Mouse (Mus musculus) 3T3-L1 (cell line): Measurements from ENCODE around the gene Galnt9.

ENCODE experiments used
- DNase-seq: peaks from one replicate; pipeline ENCODE4 v3.0.0-alpha.2; 2015; ENCODE audit warnings: low read depth, low spot score

Gene Galnt9

DNA sequence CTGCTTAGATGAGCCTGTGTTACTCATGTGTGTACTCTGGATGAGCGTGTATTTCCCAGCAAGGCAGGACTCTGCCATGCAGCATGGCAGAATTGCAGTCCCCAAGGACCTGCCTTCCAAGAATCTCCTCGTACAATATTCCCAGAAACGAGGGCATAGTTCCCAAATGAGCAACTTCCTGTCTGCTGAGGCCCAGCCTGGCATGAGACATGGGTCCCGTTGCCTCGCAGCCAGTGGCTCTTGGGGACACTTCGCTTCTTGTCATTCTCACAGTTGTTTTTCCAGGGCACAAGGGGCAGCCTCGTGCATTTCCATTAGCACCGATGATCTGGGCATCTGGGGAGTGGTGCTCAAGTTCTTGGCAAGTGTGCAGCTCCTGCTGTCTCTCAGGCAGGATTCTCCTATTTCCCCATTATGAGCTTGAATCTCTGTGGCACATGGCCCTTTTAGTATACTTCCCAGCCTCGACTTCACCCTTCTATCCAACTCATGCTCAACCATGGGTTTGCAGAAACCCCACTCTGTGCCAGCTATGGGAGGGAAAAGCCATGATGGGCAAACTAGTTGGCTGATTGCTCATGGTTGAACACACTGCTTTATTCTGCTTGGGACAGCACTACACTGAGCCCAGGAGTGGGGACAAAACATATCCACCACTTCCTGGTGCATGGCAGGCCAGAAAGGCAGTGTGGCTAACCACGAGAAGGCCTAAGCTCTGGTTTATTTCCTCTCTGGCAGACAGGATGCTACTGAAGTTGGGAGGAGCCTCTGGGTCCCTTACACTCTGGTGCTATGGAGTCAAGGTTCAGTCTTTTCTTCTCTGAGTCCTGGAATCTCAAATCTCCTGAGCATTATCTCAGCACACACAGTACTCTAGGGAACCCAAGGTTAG is 38.7 kb downstream of the Galnt9 start:
- DNase-seq: peak; percentile 72

DNA sequence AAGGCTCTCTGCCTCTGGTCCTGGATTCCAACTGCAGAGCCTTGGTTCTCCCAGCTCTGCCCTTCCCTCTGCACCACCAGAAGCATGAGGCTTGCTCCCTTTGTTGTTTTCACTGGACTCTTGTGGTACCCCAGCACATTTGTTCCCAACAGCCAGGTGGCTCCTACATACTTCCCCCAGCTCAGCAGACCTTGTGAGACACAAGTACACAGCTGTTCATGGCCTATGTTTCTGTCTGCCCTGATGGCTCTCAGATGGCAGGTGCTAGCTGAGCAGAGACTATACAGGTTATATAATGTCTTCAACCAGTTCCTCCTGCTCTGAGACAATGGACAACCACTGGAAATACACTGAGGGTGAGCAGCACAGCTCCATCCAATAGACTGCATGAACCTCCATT is 43.3 kb downstream of the Galnt9 start:
- no peak for DNase-seq

DNA sequence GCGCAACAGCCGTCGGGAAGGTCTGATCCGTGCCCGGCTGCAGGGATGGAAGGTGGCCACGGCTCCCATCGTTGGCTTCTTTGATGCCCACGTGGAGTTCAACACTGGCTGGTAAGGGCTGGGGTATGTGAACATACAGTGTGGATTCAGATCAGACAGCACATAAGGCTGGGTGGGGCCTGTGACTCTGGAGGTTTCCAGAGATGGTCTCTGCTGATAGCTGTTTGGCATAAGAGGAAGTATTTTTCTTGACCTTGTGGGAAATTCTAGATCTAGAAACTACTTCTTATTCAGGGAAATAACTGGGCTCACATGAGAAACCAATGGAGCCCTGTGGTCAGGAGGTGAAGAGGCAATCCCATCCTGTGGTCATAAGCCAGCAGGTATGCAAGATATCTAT is 45.7 kb downstream of the Galnt9 start:
- DNase-seq: no peak

DNA sequence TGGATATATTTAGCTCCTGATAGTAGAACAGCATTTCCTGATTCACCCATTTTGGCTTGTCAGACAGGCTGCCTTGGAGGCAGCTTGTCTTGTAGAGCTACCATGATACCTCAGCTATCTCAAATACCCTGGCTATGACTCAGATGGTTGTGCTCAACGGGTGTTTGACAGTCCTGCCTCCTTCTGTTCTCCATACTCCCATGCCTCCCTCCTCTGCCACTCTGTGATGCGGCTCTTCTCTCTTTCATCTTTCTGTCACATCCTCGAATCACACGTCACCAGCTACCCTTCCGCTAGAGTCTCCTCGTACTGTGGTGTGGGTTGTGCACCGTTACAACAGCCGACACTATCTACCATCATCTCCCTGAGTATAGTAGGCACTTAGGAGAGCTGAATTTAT is 50.3 kb downstream of the Galnt9 start:
- peak; percentile 44 for DNase-seq

DNA sequence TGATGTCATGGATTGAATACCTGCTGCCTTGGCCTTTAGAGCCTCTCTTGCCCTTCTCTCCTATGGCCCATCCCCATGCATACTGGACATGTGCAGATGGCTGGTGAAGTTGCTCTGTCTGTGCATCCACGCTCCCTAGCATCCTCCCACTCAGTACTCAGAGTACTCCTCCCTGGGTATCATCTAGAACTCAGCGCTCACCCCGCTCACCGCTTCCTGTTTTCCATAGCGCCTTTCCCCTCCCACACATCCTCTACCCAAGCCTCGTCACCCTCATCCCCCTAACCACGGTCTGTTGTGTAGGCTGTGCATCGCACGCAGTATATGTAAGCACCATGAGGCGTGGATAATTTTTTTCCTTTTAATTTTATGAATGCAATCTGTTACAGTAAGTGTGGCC is 51.2 kb downstream of the Galnt9 start:
- no peak for DNase-seq

DNA sequence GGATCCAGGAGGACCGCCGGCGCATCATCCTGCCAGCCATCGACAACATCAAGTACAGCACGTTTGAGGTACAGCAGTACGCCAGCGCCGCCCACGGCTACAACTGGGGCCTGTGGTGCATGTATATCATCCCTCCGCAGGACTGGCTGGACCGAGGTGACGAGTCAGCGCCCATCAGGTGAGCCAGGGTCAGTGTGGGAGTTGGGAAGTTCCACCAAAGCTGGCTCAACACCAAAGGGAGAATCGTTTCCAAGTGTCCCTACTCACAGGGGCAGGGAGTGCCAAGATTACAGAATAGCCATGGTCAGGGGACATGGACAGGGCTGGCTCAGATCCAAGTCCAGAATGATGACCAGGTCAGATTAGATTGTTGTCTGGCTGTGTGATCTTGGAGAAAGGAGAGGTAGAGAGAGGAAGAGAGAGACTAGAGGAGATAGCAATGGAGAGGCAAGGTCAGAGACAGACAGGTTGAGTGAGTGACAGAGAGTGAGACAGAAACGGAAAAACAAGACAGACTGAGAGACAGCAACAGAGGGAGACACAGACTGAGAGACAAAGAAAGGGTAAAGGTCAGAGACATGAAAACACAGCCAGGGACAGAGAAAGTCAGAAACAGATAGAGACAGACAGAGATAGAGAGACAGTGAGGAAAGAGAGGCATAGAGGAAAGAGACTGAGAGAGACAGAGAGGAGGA is 52.1 kb downstream of the Galnt9 start:
- no peak for DNase-seq

DNA sequence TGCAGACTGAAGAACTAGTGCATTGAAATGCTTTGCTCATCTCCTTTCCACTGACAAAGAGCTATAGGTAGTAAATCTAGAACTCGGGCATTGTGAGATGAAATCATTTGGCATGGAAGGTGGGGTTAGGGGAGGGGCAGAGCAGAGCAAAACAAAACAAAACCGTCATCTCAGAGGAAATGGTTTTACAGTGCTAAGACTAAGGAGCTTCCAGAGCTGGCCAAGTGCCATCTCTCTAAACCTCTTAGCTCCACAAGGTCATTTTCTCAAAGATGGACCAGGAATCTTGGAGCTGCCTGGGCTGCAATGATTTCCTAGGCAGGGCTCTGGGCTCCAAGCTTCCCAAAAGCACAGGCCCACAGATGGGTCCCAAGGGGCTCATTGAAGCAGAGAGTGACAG is 53.3 kb downstream of the Galnt9 start:
- peak; percentile 56 for DNase-seq

DNA sequence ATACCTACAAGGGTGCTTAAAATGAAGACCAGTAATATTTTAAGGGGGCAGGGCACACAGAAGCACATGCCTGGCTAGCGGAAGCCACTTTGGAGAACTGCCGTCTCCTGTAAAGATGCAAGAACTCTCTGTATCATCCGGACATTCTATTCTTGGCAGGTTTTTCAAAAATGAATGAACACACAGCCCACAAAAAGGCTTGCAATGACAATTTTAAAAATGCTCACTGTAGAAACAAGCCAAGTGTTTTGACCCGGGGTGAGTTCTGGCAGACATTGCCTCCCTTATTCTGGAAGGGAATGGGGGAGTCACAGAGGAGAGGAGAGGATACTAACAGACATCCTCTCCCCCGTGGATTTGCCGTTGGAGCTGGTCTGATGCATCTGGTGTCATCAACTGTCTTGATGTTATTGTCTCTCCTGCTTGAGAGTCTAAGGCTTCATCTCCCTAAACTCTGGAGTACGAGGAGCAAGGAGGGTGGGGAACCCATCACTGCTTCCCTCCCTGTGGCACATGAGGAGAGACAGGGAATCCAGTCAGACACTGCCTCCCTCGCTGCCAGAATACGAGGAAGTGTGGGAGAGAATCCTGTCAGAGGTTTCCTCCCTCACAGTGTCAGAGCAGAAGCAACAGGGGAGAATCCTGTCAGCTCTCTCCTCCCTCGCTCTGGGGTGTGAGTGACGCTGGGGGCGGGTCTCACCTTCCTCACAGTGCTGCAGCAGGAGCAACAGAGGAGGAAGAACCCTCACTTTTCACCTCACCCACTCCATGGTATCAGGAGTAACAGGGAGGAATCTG is 54.3 kb downstream of the Galnt9 start:
- DNase-seq: no peak

DNA sequence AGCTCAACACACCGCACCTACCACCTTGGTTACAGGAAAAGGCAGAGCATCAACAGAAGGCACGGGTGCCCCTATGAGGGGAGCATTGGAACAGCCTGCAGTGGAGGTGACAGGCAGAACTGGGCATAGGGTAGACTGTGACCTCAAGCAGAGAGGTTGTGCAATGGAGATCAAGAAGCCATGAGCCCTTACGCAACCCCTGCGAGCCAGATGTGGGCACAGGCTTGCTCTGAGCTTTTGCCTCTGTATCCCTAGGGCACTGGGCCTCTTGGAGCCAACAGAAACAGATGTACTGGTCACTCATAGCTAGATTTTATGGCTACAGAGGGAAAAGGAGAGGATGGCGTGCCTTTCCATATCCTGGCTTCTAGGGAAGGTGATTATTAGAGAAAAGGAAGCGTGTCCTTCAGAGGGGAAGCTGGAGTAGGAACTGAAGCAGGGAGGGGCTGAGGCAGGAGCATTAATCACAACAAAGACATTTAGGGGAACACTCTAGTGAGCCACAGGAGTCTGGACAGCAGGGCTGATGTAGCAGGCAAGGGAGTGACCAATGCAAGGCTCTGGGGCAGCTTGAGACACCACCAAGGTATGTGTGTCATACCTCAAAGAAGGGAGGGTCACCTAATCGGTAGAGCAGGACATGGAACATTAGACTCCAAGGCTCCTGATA is 59.0 kb downstream of the Galnt9 start:
- peak; percentile 88 for DNase-seq

DNA sequence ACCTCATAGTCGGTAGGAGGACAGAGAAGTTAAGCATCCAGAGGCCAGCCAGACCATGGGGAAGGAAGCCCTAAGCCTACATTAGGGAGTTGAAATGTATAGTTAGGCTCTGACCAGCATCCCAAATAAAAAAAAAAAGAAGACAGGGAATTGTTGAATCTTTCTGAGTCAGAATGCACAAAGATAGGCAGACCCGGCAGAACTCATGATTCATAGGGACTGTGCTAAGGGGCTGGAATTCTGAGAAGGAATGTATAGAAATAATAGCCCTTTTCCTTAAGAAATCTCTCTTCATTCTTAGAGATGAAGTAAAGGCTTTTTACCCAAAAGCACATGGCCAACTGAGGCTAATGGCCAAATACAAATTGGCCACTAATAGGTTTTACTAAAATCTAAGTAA is 60.2 kb downstream of the Galnt9 start:
- DNase-seq: peak; percentile 66

DNA sequence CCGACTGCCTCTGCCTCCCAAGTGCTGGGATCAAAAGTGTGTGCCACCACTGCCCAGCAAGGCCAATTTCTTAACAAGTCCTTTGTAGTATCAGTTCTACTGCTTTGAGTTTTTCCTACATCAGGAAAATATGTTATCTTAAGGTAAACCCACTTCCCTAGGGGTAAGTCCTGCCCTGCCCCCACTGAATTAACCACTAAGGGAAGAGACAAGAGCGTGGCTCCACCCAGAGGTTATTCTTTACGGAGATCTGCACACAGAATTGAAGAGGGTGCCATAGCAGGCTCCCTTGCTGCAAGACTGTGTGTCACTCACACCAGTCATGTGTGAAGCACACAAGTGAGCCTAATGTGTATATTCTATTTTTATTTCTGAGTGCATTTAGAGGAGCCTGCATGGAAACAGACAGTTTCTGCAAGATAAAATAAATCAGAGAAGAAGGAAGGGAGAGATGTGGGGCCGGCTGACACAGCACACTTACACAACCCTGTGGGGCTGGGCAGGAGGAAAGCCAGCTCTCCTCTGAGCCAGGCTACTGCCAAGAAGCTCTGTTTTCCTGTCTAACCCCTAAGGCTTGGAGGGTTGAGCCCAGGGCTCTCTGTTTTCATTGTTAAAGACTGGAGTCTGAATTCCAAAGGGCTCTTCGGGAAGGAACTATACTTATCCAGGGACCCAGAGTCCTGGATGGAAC is 61.5 kb downstream of the Galnt9 start:
- DNase-seq: peak; percentile 67

DNA sequence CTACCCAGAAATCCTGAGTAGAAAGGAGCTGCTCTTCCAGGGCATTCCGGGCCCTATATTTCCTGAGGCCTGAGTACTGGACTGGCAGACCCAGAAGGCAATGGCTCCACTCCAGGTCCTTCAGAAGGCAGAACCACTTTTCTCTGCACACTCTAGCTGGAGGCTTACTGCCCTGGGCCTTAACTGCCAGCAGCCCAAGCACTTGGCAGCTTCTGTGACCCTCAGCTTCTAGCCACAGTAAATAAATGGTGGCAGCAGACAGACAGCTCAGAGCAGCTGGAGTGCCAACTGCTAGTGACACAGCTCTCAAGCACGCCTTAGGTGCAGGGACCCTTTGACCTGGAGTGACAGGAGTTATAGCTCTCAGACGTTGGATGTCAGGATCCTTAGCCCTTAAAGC is 63.6 kb downstream of the Galnt9 start:
- DNase-seq: peak; percentile 76

DNA sequence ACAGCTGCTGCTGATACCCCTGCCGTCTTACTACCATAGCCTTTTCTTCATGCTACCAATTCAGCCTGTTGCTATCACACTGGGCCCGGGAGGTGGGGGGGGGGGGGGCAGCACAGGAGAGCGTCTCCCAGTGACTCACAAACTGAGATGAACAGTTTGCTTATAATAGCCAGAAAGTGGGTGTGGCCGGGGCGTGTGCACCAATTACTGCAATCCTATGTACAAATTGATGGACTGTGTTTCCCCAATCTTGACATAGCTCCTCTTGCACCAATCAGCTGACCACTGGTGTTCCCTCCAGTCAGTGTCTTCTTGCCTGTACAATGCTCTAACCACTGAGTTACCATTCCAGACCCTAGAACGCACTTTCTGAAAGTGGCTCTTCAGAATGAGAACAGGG is 64.2 kb downstream of the Galnt9 start:
- DNase-seq: peak; percentile 88

DNA sequence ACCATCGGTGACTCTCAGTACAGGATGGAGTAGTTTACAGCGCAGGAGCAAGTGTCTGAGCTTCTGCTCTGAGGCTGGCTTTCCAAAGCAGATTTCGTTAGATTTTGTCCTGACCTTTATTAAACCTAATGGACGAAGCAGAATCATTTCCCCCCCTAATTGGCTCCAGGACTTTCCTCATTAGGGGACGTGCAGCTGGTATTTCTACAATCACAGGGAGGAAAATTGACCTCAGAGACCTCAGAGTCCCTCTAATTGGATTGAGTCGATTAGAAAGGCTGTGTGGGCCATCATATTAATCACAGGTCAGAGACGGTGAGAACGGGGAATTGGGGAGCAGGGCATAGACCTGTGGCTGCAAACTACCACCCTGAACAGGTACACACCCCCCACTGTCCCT is 64.8 kb downstream of the Galnt9 start:
- DNase-seq: no peak

DNA sequence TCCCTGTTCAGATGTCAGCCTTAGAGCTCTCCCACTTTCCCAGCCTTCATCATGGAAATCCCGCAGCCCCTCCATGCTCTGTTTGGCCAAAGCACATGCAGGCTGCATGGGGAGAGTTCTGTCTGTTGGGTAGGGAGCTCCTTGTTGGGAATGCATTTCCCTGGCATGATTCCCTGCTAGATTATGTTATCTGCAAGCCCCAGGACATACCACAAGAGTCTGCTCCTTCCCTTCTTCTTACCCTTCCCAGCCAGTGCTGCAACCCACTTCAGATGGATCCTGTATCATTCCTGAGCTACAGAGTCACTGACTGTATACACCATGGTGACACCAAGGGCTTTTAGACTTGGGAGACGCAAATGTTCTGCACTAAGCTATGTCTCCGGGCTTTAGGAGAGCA is 65.3 kb downstream of the Galnt9 start:
- peak; percentile 68 for DNase-seq

DNA sequence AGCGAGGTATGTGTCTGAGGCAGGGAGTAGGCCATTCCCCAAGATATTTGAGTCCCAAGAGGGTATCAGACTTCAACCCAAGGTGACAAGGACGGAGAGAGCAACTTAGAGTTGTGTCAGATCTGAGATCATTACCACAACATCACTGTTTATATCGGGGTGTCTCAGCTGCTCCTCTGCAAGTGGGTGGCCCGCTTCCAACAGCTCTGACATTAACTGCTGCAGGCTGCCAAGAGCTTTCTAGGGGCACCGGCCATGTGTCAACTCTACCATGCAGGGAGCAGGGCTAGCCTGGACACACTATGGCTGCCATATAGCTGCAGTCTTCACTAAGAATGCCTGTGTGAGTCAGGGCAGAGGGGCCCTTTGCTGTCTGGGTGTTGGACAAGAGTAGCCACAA is 65.7 kb downstream of the Galnt9 start:
- DNase-seq: no peak

DNA sequence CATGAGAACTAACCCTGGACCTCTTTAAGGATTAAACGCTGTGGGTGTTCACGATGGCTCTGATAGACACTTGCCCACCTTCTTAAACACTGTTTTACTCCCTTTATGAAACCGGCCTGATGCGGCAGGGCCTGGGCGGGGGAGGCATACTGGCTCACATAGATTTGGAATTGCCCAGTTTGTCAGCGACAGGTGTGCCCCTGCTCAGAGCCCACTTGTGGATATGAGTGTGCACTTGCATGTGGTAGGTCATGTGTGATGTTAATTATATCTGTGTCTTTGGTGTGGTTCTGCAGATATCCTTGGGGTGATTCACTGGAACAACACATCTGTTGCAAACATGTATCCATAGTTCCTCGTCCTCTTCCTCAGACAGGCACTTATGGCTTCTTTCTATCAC is 66.3 kb downstream of the Galnt9 start:
- no peak for DNase-seq

DNA sequence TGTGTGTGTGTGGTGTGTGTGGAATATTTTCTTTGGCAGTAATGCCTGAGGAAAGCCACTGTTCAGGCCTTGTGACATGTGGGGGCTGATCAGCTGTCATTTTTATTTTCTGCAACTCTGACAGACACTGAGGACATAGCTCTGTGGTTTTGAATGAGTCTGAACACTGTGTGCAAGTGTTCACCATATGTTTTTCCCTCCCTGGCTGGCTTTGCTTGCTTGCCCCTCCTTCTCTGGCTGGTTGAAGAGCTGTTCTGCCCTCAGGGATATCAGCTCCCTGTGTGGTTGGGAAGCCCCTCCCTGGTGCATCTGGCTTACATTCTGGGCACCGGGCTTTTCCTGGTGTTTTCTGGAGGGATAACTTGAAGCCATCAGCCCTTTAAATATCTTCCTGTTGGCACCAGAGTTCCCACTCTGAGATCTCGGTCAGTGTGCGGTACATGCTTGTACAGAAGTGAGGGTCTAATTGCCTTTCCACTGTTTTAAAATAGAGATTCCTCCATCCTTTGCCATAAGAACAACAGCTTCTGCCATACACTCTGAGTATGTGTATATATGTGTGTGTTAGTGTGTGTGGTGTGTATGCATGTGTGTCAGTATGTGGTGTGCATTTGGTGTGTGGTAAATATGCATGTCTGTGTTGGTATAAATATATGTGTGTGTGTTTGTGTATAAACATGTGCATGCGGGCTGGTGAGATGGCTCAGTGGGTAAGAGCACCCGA is 67.4 kb downstream of the Galnt9 start:
- DNase-seq: peak; percentile 98

DNA sequence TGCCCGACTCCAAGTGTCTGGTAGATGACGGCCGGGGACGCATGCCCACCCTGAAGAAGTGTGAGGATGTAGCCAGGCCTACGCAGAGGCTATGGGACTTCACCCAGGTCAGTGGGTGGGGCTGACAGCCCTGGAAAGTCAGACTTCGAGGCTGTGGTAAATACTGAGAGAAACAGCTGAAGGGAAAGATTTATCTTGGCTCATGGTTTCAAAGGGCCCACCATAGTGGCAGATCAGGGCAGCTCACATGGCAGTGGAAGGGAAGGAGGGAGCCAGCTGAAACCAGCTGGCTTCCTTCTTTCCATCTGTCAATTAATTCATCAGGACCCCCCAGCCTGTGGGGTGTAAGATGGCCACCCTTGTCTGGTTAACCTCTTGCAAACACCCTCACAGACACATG is 75.1 kb downstream of the Galnt9 start:
- DNase-seq: no peak

DNA sequence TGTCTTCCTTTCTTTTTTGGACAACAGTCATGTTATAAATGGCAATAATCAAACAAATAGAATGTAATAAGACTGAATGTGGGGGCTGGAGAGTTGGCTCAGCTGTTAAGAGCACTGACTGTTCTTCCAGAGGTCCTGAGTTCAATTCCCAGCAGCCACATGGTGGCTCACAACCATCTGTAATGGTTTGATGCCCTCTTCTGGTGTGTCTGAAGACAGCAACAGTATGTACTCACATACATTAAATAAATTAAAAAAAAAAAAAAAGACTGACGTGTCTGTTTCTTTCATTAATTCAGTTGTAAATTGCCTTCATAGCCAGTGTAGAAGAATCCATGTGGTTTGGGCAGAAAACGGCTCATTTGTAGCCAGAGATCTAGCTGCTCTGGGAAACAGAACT is 80.2 kb downstream of the Galnt9 start:
- no peak for DNase-seq

DNA sequence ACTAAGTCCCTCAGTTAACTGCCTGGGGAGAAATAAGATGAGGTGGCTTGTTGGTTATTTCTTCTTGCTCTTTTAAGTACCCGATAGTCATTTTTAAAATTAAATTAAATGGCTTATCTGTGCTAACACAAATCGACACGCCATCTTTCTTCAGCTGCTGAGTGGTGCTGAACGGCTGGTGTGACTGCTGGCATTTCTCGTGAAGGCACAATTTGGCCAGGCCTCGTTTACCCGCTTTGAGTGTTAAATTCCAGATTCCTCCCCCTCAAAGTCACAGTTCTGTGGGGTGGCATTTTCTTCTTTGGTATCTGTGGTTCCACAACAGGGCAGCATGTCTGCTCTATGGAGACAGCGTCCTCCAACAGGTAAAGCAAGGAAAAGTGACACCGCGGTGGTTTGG is 83.2 kb downstream of the Galnt9 start:
- DNase-seq: no peak
